Mouse (Mus musculus) left cerebral cortex, postnatal 10 days (tissue): ENCODE data around the gene Rbm4b. TPM values are rescaled to one million over a fixed set of nuclear protein-coding genes. Genes with fewer than 3 reads are reported as not detected.
"Not testable (repeated sequence)": the region's sequence is repeated elsewhere in the genome, so short reads cannot be mapped to it uniquely, and the experiment has no call there.

Experiments used
- DNase-seq, 2 experiments: peaks; one replicate each; pipeline ENCODE4 v3.0.0; 2021 to 2022; ENCODE audit warnings: low spot score in 2 of 2, mixed read lengths in 1 of 2; ENCODE audit errors: extremely low spot score in 1 of 2
- intact Hi-C: fragments of 180-260 bp; cut with DNase I; formaldehyde crosslinking; loops from one replicate; pipeline ENCODE4 v1.15.1; 2025
- total RNA-seq, 2 experiments: library from RNA; stranded (reverse); gene quantifications; 2 replicates each; pipeline ENCODE4 v1.2.3; 2021

The Rbm4b gene
- total RNA-seq, 2 experiments from 2014 or later, result 12.4 to 14.2 TPM

- intact Hi-C loops, result no loop called here
- DNase-seq, result no peak
These were observed 37.1 kb downstream of the Rbm4b start for GRCm38 (mm10) chr19:4793281-4793830.

- intact Hi-C loops, result no loop called here
- peak; percentile 97 to 99 for DNase-seq
These were observed 37.6 kb downstream of the Rbm4b start, which contains the start of gene Rbm4 for GRCm38 (mm10) chr19:4793831-4794422. TSS of gene Rbm4 (minus strand) at chr19:4793901.

- intact Hi-C loops, result no loop called here
These were observed 39.6 kb downstream of the Rbm4b start for GRCm38 (mm10) chr19:4795929-4796328.

GRCm38 (mm10) chr19:4797846-4798245 is 41.5 kb downstream of the Rbm4b start:
- intact Hi-C loops, result no loop called here
- DNase-seq, result no peak

More at GRCm38 (mm10) chr19:4795929-4796328, 39.6 kb downstream of the Rbm4b start:
- DNase-seq, result no peak

- DNase-seq, result no peak
- intact Hi-C loops, result no loop called here
These were observed 42.8 kb downstream of the Rbm4b start for GRCm38 (mm10) chr19:4799083-4799482.

- DNase-seq, result no peak
- intact Hi-C loops, result no loop called here
These were observed 46.4 kb downstream of the Rbm4b start for GRCm38 (mm10) chr19:4802691-4803091.

- DNase-seq, result peak in 1 of 2 experiments; percentile 24
- intact Hi-C loops, result no loop called here
These were observed 47.0 kb downstream of the Rbm4b start for GRCm38 (mm10) chr19:4803283-4803682.

- intact Hi-C loops, result no loop called here
- no peak for DNase-seq
These were observed 54.0 kb downstream of the Rbm4b start for GRCm38 (mm10) chr19:4810309-4810708.

- intact Hi-C loops, result no loop called here
- DNase-seq, result no peak
These were observed 54.4 kb downstream of the Rbm4b start for GRCm38 (mm10) chr19:4810746-4811062.

- intact Hi-C loops, result no loop called here
- peak; percentile 99 for DNase-seq
These were observed 55.0 kb downstream of the Rbm4b start, which contains the start of the genes Gm21992 and Rbm14 for GRCm38 (mm10) chr19:4811063-4811908. TSS of gene Gm21992 (minus strand) at chr19:4811612. TSS of gene Rbm14 (minus strand) at chr19:4811634.

GRCm38 (mm10) chr19:4811909-4812242 is 55.6 kb downstream of the Rbm4b start:
- no peak for DNase-seq
- intact Hi-C loops, result no loop called here

GRCm38 (mm10) chr19:4812334-4812949 is 56.1 kb downstream of the Rbm4b start:
- intact Hi-C loops, DNase-seq: not testable (repeated sequence)

- intact Hi-C loops, result no loop called here
- peak in 1 of 2 experiments; percentile 47 for DNase-seq
These were observed 56.7 kb downstream of the Rbm4b start for GRCm38 (mm10) chr19:4813015-4813414.

Other genes starting within 250 kb of the Rbm4b start
- gene Pcx, start 246.0 kb upstream of the Rbm4b start, total RNA-seq, result 10 to 100 TPM; 46.8 to 50.8 TPM
- gene Lrfn4, start 140.8 kb upstream of the Rbm4b start, total RNA-seq, result 10 to 100 TPM; 73.7 to 76.1 TPM
- 10 to 100 TPM; 19.6 to 21.4 TPM for gene Rce1, start 130.9 kb upstream of the Rbm4b start, total RNA-seq
- gene Gm960, start 57.8 kb upstream of the Rbm4b start, total RNA-seq, result 1 to 10 TPM; 2.7 to 3.0 TPM
- gene Sptbn2, start 45.3 kb upstream of the Rbm4b start, total RNA-seq, result 100 to 1,000 TPM; 553 to 622 TPM
- 10 to 100 TPM; 68.0 to 68.9 TPM for gene Rbm4, start 37.4 kb downstream of the Rbm4b start, total RNA-seq
- 10 to 100 TPM; 16.0 to 16.2 TPM for gene Gm21992, start 55.1 kb downstream of the Rbm4b start, total RNA-seq
- gene Rbm14, start 55.1 kb downstream of the Rbm4b start, total RNA-seq, result 10 to 100 TPM; 52.7 to 57.0 TPM
- gene Ccs, start 82.8 kb downstream of the Rbm4b start, total RNA-seq, result 10 to 100 TPM; 37.4 to 38.6 TPM
- 1 to 10 TPM; 2.4 to 2.9 TPM for gene Ccdc87, start 82.9 kb downstream of the Rbm4b start, total RNA-seq
- gene Ctsf, start 98.6 kb downstream of the Rbm4b start, total RNA-seq, result 100 to 1,000 TPM in 1 of 2 experiments, 10 to 100 TPM in 1; 99.2 to 106 TPM
- 1 to 10 TPM; 3.1 to 3.9 TPM for gene Actn3, start 121.4 kb downstream of the Rbm4b start, total RNA-seq
- gene Zdhhc24, start 122.2 kb downstream of the Rbm4b start, total RNA-seq, result 10 to 100 TPM; 22.7 to 27.8 TPM
- 10 to 100 TPM; 36.7 to 41.8 TPM for gene Bbs1, start 150.1 kb downstream of the Rbm4b start, total RNA-seq
- 10 to 100 TPM; 62.2 to 67.0 TPM for gene Dpp3, start 171.8 kb downstream of the Rbm4b start, total RNA-seq
- 10 to 100 TPM; 16.4 to 17.6 TPM for gene Peli3, start 186.6 kb downstream of the Rbm4b start, total RNA-seq
- 10 to 100 TPM; 60.8 to 61.0 TPM for gene Mrpl11, start 205.7 kb downstream of the Rbm4b start, total RNA-seq
- gene Npas4, start 233.8 kb downstream of the Rbm4b start, total RNA-seq, result 10 to 100 TPM in 1 of 2 experiments, 1 to 10 TPM in 1; 9.1 to 10.8 TPM